Mouse (Mus musculus) neural tube, embryonic 14.5 days (tissue): Measurements from ENCODE around the gene Efhd2. TPM values are rescaled to one million over a fixed set of nuclear protein-coding genes. Genes with fewer than 3 reads are reported as not detected.

Source experiments
- ATAC-seq: fragments of 200-750 bp; cut with Nextera tagmentation; 2 replicates; pipeline ENCODE4 v1.8.0; 2017; ENCODE audit warnings: low read depth, mild to moderate bottlenecking, moderate TSS enrichment, moderate library complexity
- H3K27ac ChIP-seq: fragments of 300-500 bp; sonication (generic); 2 replicates; pipeline ENCODE4 v1.5.1; 2014; ENCODE audit warnings: low read depth, mild to moderate bottlenecking, control low read depth, low read length, moderate library complexity, mixed read lengths
- H3K27me3 ChIP-seq: fragments of 300-500 bp; sonication (generic); 2 replicates; pipeline ENCODE4 v1.6.1; 2014; ENCODE audit warnings: low read length; ENCODE audit not compliant: control insufficient read depth, insufficient read depth
- H3K36me3 ChIP-seq: fragments of 300-500 bp; sonication (generic); 2 replicates; pipeline ENCODE4 v1.6.1; 2014; ENCODE audit warnings: low read length, mixed read lengths; ENCODE audit not compliant: control insufficient read depth, insufficient read depth
- H3K4me1 ChIP-seq: fragments of 300-500 bp; sonication (generic); 2 replicates; pipeline ENCODE4 v1.6.1; 2014; ENCODE audit warnings: low read length; ENCODE audit not compliant: control insufficient read depth, insufficient read depth
- H3K4me2 ChIP-seq: fragments of 300-500 bp; sonication (generic); 2 replicates; pipeline ENCODE4 v1.6.1; 2014; ENCODE audit warnings: mild to moderate bottlenecking, low read depth, low read length, control low read depth
- H3K4me3 ChIP-seq: fragments of 300-500 bp; sonication (generic); 2 replicates; pipeline ENCODE4 v1.5.1; 2014; ENCODE audit warnings: low read depth, low read length, control low read depth, mixed read lengths
- H3K9ac ChIP-seq: fragments of 300-500 bp; sonication (generic); replicated peaks from 2 replicates; pipeline ENCODE4 v1.6.1; 2014; ENCODE audit warnings: low read depth, mild to moderate bottlenecking, control low read depth, low read length, mixed read lengths
- H3K9me3 ChIP-seq: fragments of 300-500 bp; sonication (generic); 2 replicates; pipeline ENCODE4 v1.6.1; 2016; ENCODE audit warnings: low read length; ENCODE audit not compliant: control insufficient read depth
- WGBS: fragments of 180-500 bp; shearing (Covaris S2); extraction: QIAGEN DNeasy Blood & Tissue Kit; methylation state at CpG from one replicate; pipeline ENCODE4 v1.1.7; 2014; 5-methylcytosine and 5-hydroxymethylcytosine counted together
- polyA plus RNA-seq: library from polyadenylated mRNA; unstranded; fragments of >200 nt; fragmentation: Nextera tagmentation; extraction: Ambion mirVana; gene quantifications from 2 replicates; pipeline ENCODE4 v1.2.1, GENCODE M21; 2014

The Efhd2 gene
- polyA plus RNA-seq, 1 experiment from 2014 or later, result 33.2 TPM

DNA sequence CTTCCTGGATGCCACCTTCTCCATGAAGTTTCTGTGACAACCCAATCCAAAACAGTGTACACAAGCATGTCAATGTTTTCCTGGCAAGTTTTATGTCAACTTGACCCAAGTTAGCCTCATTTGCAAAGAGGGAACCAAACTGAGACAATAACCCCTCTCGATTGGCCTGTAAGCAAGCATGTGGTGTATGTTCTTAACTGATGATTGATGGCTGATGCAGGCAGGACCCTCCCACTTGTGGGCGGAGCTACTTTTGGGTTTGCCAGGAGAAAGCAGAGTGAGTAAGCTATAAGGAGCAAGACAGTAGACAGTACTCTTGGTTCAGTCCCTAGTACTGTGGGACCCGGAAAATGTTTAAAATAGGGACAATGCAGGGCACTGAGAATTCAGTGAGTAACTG lies 51.7 kb downstream of the Efhd2 start:
- H3K4me2 ChIP-seq, result no peak overlapping the region
- H3K27ac ChIP-seq, result no peak overlapping the region
- H3K4me1 ChIP-seq, result no peaks in the 10 kb centered on the region
- no peaks in the 10 kb centered on the region for H3K9me3 ChIP-seq
- H3K4me3 ChIP-seq, result no peak overlapping the region
- H3K36me3 ChIP-seq, result no peaks in the 10 kb centered on the region
- no peaks in the 10 kb centered on the region; the same call in 1 of the 2 replicates for H3K27me3 ChIP-seq
- no peak for ATAC-seq
- no peak overlapping the region for H3K9ac ChIP-seq
- 69% methylated on average over 3 of the region's 3 CpGs for WGBS

GRCm38 (mm10) chr4:141822089-141822488 lies 52.6 kb downstream of the Efhd2 start:
- H3K27me3 ChIP-seq, result no peaks in the 10 kb centered on the region
- H3K36me3 ChIP-seq, result no peaks in the 10 kb centered on the region
- H3K9me3 ChIP-seq, result no peaks in the 10 kb centered on the region
- no peak for ATAC-seq
- no peaks in the 10 kb centered on the region for H3K4me1 ChIP-seq
- no peak overlapping the region for H3K27ac ChIP-seq
- WGBS, result 78% methylated on average over 10 of the region's 10 CpGs
- no peak overlapping the region for H3K4me3 ChIP-seq
- H3K4me2 ChIP-seq, result no peak overlapping the region
- H3K9ac ChIP-seq, result no peak overlapping the region

- H3K27ac ChIP-seq, result no peak overlapping the region
- no peaks in the 10 kb centered on the region for H3K4me1 ChIP-seq
- H3K27me3 ChIP-seq, result no peaks in the 10 kb centered on the region
- WGBS, result 77% methylated on average over 3 of the region's 3 CpGs
- ATAC-seq, result no peak
- no peaks in the 10 kb centered on the region for H3K9me3 ChIP-seq
- no peak overlapping the region for H3K4me2 ChIP-seq
- no peaks in the 10 kb centered on the region for H3K36me3 ChIP-seq
- no peak overlapping the region for H3K4me3 ChIP-seq
- H3K9ac ChIP-seq, result no peak overlapping the region
Measured at GRCm38 (mm10) chr4:141821178-141821577, 53.5 kb downstream of the Efhd2 start.

DNA sequence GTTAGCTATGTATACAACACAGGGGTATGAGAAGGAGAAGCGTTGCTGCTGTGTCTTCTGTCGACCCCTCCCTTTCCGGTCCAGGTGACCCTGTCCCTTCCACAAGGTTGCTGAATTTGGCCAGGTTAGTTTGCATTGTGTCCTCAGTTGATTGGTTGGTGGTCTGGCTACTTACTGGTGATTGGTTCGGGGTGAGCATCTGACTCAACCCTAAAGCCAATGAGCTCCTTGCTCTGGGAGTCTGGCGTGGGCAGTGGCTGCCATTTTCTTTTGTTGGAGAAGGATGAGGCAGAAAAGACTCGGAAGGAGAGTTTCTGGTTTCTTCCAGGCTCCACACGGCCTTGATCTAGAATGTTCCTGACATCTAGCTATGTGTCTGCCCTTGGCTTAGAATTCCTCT lies 55.4 kb downstream of the Efhd2 start:
- Histone ChIP-seq H3K4me3 (no peak overlapping the region), H3K27ac (no peak overlapping the region), H3K4me2 (no peak overlapping the region), H3K27me3 (no peaks in the 10 kb centered on the region), H3K9ac (no peak overlapping the region), H3K4me1 (no peaks in the 10 kb centered on the region), H3K36me3 (no peaks in the 10 kb centered on the region), H3K9me3 (no peaks in the 10 kb centered on the region)
- no peak for ATAC-seq
- 95% methylated on average over 7 of the region's 7 CpGs for WGBS

DNA sequence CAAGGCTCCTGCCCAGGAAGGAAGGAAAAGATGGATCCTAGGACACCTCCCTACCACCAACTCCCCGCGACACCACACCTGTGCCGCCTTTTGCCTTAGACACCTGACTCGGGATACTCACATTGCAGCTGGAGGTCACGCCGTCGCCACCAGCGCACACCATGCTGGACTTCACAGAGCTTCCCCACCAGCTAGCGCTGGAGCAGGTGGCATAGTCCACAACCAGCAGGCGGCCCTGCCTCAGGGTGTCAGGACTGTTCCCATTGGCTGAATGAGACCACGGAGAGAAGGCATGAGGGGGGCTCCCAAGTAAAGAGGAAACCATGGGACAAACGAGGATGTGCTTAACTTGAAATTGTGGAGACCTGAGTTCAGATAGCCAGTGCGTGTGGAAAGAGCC lies 55.9 kb downstream of the Efhd2 start:
- 88% methylated on average over 13 of the region's 13 CpGs for WGBS
- Histone ChIP-seq H3K27me3 (no peaks in the 10 kb centered on the region), H3K36me3 (no peaks in the 10 kb centered on the region), H3K27ac (no peak overlapping the region), H3K9me3 (no peaks in the 10 kb centered on the region), H3K4me3 (no peak overlapping the region), H3K4me2 (no peak overlapping the region), H3K9ac (no peak overlapping the region), H3K4me1 (no peaks in the 10 kb centered on the region)
- no peak for ATAC-seq

- no peak overlapping the region for H3K4me2 ChIP-seq
- H3K27me3 ChIP-seq, result no peaks in the 10 kb centered on the region
- H3K36me3 ChIP-seq, result no peaks in the 10 kb centered on the region
- no peaks in the 10 kb centered on the region for H3K9me3 ChIP-seq
- H3K4me1 ChIP-seq, result no peaks in the 10 kb centered on the region
- no peak overlapping the region for H3K9ac ChIP-seq
- H3K27ac ChIP-seq, result no peak overlapping the region
- H3K4me3 ChIP-seq, result no peak overlapping the region
- no peak for ATAC-seq
- WGBS, result 65% methylated on average over 10 of the region's 10 CpGs
Measured at GRCm38 (mm10) chr4:141817706-141818105, 57.0 kb downstream of the Efhd2 start.

DNA sequence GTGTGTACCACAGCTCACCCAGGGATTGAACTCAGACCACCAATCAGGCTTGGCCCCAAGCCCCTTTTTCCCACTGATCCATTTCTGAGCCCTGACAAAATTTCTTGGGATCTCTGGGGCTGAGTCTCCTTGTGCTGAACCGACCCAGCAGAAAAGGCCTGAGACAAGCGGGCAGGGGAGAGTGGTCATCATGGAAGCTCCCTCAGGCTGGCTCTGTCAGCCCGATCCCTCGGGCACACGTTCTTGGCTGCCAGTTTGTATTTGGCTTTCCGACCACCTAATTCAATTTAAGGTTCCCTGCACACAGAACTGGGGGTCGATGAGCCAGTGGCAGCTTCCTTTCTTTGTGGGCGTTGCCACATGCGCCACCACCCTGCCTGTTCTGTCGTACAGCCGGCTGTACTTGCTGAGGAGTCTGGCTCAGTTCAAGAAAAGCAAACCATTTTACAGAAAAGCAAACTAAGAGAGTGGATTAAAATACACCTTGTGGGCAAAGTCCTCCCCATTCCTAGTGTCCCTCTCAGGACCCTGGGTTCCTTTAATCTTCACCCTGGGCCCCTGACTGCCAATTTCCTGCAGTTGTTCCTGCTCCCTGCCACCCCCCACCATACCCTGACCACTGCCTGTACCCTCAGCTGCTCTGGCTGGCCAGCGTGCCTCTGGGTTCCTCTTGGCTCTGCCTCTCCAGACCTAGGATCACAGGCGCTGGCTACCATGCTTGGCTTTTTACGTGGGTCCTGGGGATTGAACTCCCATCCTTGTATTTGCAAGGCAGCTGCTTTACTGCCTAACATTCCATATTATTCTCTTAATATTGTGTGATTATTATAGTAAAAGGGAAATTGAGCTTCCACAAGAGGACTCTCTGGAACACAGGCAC lies 57.7 kb downstream of the Efhd2 start:
- Histone ChIP-seq H3K9me3 (no peaks in the 10 kb centered on the region), H3K36me3 (peaks cover 5% of the 10 kb centered on the region), H3K27me3 (no peaks in the 10 kb centered on the region), H3K9ac (no peak overlapping the region), H3K27ac (no peak overlapping the region), H3K4me3 (no peak overlapping the region), H3K4me1 (no peaks in the 10 kb centered on the region), H3K4me2 (no peak overlapping the region)
- ATAC-seq, result no peak
- 63% methylated on average over 14 of the region's 14 CpGs for WGBS

- Histone ChIP-seq H3K4me2 (no peak overlapping the region), H3K27ac (peak overlapping the region; percentile 44), H3K36me3 (peaks cover 11% of the 10 kb centered on the region), H3K4me3 (no peak overlapping the region), H3K4me1 (no peaks in the 10 kb centered on the region), H3K27me3 (no peaks in the 10 kb centered on the region), H3K9me3 (no peaks in the 10 kb centered on the region), H3K9ac (no peak overlapping the region)
- ATAC-seq, result no peak
- WGBS, result 80% methylated on average over 7 of the region's 7 CpGs
Measured at GRCm38 (mm10) chr4:141816267-141816666, 58.5 kb downstream of the Efhd2 start.

DNA sequence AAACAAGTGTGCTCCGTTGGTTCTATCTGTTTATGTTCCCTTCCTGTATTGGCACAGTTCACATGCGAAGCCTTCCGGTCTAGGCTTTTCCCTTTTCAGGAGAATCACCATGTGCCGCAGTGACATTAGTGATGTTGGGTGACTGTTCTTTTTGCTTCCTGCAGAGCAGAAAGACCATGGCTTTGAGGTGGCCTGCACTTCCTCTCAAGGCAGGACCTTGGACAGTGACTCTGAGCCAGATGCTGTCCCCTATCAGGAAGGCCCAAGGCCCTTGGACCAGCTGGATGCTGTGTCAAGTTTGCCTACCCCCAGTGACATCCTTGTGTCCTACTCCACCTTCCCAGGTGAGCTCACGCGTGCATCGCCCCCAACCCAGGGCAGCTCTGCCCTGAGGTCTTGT lies 63.3 kb downstream of the Efhd2 start:
- H3K9me3 ChIP-seq, result no peaks in the 10 kb centered on the region
- peaks cover 27% of the 10 kb centered on the region for H3K36me3 ChIP-seq
- no peak overlapping the region for H3K27ac ChIP-seq
- no peaks in the 10 kb centered on the region for H3K27me3 ChIP-seq
- WGBS, result 95% methylated on average over 7 of the region's 7 CpGs
- no peak overlapping the region for H3K9ac ChIP-seq
- H3K4me2 ChIP-seq, result no peak overlapping the region
- no peak overlapping the region for H3K4me3 ChIP-seq
- H3K4me1 ChIP-seq, result no peaks in the 10 kb centered on the region
- no peak for ATAC-seq
